Mouse (Mus musculus) megakaryocyte, embryonic 14.5 days (primary cell): ENCODE measurements around the gene Trim44.

Source experiments
- FLI1 ChIP-seq: IDR thresholded peaks from 2 replicates; pipeline ENCODE4 v1.6.1; 2012; ENCODE audit warnings: low read length, inconsistent platforms, mixed read lengths
- GATA1 ChIP-seq: IDR thresholded peaks from 3 replicates; pipeline ENCODE4 v1.6.1; 2012; ENCODE audit warnings: mixed read lengths, low read length, inconsistent platforms, borderline replicate concordance

- TF ChIP-seq GATA1 (no peak), FLI1 (no peak)
Observed at GRCm38 (mm10) chr2:102400605-102401351, 6.8 kb downstream of the Trim44 start.
